Mouse (Mus musculus): Measurements from ENCODE around the gene Zfp595. TPM values are rescaled to one million over a fixed set of nuclear protein-coding genes. Genes with fewer than 3 reads are reported as not detected.
"Not testable (repeated sequence)": the region's sequence is repeated elsewhere in the genome, so short reads cannot be mapped to it uniquely, and the experiment has no call there.

Gene Zfp595
- polyA plus RNA-seq, 1 experiment from 2014 or later = 2.8 TPM

DNA sequence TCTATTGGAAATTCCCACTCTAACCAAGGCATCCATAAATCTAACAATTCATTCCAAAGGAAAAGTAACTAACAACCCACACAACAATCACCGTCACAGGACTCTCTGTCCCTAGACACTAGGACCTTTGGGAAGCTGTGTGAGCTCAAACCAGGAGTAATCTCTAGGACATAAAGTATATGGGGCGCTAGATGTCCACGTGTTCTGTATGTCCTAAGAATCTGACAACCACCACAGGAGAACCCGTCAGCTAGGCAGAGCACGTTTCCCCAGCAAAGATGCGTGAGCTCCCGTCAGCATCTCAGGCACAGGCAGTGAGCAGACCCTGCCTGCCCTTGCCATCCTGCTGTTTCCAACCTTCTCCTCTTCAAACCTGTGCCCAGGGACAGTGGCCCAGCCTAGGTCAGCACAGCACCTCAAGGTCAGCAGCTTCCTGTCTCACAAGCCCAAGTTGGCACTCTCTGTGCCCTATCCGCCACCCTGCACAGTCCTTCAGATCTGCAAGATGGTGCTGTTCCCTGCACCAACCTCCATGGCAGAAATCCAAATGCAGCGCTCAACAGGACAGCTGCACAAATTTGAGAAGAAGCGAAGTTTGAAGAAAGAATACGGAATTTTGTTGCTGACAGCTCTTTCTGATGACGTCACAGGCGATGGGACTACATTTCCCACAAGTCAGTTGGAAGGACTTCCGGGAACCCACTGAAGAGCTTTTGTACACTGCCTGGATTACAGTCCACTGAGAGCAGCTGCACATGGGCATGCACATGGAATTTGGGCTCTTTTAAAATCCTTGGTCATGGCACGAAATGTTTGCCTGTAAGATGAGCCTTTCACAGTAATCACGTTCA is 26.3 kb downstream of the Zfp595 start, which contains the start of gene Zfp457:
Gene Zfp457, minus strand, starts transcription at position 664 of the 851 bp plus-strand sequence.
- ATAC-seq (ENCODE audit: insufficient number of reproducible peaks, insufficient read depth, low FRiP score, low read depth) = peak; percentile 98
- Histone ChIP-seq H3K4me3 (ENCODE audit: low read depth, low read length) (peak within 1 kb of the TSS; percentile 79), H3K9me3 (ENCODE audit: control insufficient read depth, low read depth, low read length) (no peaks in the 10 kb centered on the region), H3K4me2 (replicated peaks; ENCODE audit: low read depth, low read length) (peak within 1 kb of the TSS; percentile 85), H3K9ac (replicated peaks; ENCODE audit: low read depth, low read length) (peak within 1 kb of the TSS; percentile 71), H3K4me1 (ENCODE audit: control insufficient read depth, insufficient read depth, low read length) (0 out of 2 replicates have a peak, but pooled peaks cover 4% of the 10 kb centered on the region), H3K27ac (ENCODE audit: low read length) (no peak within 1 kb of the TSS), H3K36me3 (ENCODE audit: control insufficient read depth, insufficient read depth, low read length) (no peaks in the 10 kb centered on the region), H3K27me3 (ENCODE audit: control insufficient read depth, insufficient read depth, low read length) (no peaks in the 10 kb centered on the region)
- 9% methylated on average over 16 of the region's 16 CpGs for WGBS

DNA sequence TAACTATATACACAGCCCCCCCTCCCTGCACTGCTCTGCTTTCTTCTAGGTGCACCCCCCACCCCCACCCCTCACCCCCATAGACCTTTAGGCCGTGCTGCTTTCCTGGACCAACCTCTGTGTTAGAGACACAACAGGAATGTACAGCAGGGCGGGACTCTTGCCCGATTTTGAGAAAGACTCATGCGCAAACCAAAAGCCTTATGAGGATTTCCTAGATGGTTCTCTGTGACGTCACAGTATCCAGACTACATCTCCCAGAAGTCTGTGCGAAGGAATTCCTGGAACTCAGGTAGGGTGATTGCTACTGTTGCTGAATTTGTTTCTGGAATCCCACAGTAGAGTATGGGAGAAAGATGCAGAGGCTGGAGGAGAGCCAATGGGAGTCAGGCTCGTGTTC is 54.1 kb downstream of the Zfp595 start, which contains the start of gene Zfp458:
Gene Zfp458, minus strand, starts transcription at position 153 of the 400 bp plus-strand sequence.
- no peaks in the 10 kb centered on the region for H3K27me3 ChIP-seq (ENCODE audit: control insufficient read depth, insufficient read depth, low read length)
- H3K36me3 ChIP-seq (ENCODE audit: control insufficient read depth, insufficient read depth, low read length) = no peaks in the 10 kb centered on the region
- H3K4me1 ChIP-seq (ENCODE audit: control insufficient read depth, insufficient read depth, low read length) = no peaks in the 10 kb centered on the region
- no peak within 1 kb of the TSS for H3K9ac ChIP-seq (replicated peaks; ENCODE audit: low read depth, low read length)
- H3K4me3 ChIP-seq (ENCODE audit: low read depth, low read length) = no peak within 1 kb of the TSS
- no peaks in the 10 kb centered on the region for H3K9me3 ChIP-seq (ENCODE audit: control insufficient read depth, low read depth, low read length)
- ATAC-seq (ENCODE audit: insufficient number of reproducible peaks, insufficient read depth, low FRiP score, low read depth) = peak; percentile 61
- H3K4me2 ChIP-seq (replicated peaks; ENCODE audit: low read depth, low read length) = no peak within 1 kb of the TSS
- 43% methylated on average over 7 of the region's 7 CpGs for WGBS
- no peak within 1 kb of the TSS for H3K27ac ChIP-seq (ENCODE audit: low read length)

DNA sequence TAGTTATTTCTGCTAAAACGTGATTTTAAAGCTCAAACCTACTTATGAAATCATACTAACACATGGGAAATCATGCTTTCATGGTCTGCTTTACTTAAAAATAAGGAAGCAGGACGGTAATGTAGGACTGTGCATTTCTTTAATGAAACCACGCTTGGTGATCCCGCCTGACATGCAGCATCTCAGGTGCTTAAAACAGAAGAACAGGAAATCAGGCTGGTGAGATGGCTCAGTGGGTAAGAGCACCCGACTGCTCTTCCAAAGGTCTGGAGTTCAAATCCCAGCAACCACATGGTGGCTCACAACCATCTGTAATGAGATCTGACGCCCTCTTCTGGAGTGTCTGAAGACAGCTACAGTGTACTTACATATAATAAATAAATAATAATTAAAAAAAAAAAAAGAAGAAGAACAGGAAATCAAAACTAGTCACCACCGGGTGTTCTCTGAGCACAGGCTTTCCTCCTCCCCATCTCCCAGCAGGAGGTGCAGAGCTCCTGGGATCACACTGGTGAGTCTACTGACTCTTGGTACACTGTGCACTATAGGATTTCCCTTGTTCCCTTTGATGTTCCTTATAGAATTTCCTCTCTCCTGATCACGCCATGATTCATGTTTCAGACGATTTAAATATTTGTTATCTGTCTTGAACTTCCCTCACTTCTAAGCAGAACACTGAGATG is 62.8 kb downstream of the Zfp595 start:
- not testable (repeated sequence) for H3K4me1 ChIP-seq (ENCODE audit: control insufficient read depth, insufficient read depth, low read length); H3K36me3 ChIP-seq (ENCODE audit: control insufficient read depth, insufficient read depth, low read length); H3K9me3 ChIP-seq (ENCODE audit: control insufficient read depth, low read depth, low read length); H3K27ac ChIP-seq (ENCODE audit: low read length); H3K27me3 ChIP-seq (ENCODE audit: control insufficient read depth, insufficient read depth, low read length)
- 39% methylated on average over 8 of the region's 9 CpGs for WGBS
- Histone ChIP-seq H3K4me2 (replicated peaks; ENCODE audit: low read depth, low read length) (peak overlapping the region; percentile 60), H3K9ac (replicated peaks; ENCODE audit: low read depth, low read length) (peak overlapping the region; percentile 42), H3K4me3 (ENCODE audit: low read depth, low read length) (peak overlapping the region; percentile 68)
- peak; percentile 47; the same call in 1 of the 2 replicates for ATAC-seq (ENCODE audit: insufficient number of reproducible peaks, insufficient read depth, low FRiP score, low read depth)

DNA sequence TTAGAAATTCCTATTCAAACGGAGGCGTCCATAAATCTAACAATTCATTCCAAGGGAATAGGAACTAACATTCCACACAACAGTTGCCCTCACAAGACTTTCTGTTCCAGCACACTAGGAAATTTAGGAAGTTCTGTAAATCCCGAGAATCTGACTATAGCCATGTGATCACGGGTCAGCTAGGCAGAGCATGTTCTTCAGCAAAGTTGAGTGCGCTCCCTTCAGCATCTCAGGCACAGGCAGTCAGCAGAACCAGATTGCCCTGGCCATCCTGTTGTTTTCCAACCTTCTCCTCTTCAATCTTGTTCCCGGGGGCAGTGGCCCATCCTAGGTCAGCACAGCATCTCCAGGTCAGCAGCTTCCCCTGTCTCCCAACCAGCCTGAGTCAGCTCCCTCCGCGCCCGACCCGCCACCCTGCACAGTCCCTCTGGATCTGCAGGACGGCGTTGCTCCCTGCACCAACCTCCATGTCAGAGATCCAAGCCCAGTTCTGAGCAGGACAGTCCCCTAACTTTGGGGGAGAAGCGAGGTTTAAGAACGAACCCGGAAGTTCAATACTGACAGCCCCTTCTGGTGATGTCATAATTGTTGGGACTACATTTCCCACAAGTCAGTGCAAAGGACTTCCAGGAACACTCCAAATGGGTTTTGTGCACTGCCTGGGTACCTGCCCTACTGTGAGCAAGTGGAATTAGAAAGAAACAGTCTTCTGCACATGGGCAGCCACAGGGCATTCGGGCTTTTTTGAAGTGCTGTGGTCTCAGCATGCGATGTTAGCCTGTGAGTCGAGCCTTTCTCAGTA is 63.6 kb downstream of the Zfp595 start:
- Histone ChIP-seq H3K9ac (replicated peaks; ENCODE audit: low read depth, low read length) (peak overlapping the region; percentile 42), H3K4me3 (ENCODE audit: low read depth, low read length) (peak overlapping the region; percentile 68), H3K27me3 (ENCODE audit: control insufficient read depth, insufficient read depth, low read length) (no peaks in the 10 kb centered on the region), H3K4me2 (replicated peaks; ENCODE audit: low read depth, low read length) (peak overlapping the region; percentile 60), H3K9me3 (ENCODE audit: control insufficient read depth, low read depth, low read length) (no peaks in the 10 kb centered on the region), H3K27ac (ENCODE audit: low read length) (no peak overlapping the region), H3K36me3 (ENCODE audit: control insufficient read depth, insufficient read depth, low read length) (no peaks in the 10 kb centered on the region), H3K4me1 (ENCODE audit: control insufficient read depth, insufficient read depth, low read length) (no peaks in the 10 kb centered on the region)
- WGBS = 7% methylated on average over 18 of the region's 18 CpGs
- peak; percentile 97 for ATAC-seq (ENCODE audit: insufficient number of reproducible peaks, insufficient read depth, low FRiP score, low read depth)

Other genes with a start within 250 kb of the Zfp595 start
- 6.6 and 7.6 TPM in 2 replicates for gene Zfp708, start 234.6 kb downstream of the Zfp595 start, polyA plus RNA-seq (2014; fragmentation: Nextera tagmentation; extraction: Ambion mirVana)
- 4.1 and 4.5 TPM in 2 replicates for gene Gm28557, start 224.0 kb downstream of the Zfp595 start, polyA plus RNA-seq (2014; fragmentation: Nextera tagmentation; extraction: Ambion mirVana)
- 0.51 and 0.64 TPM in 2 replicates for gene Rslcan18, start 216.3 kb downstream of the Zfp595 start, polyA plus RNA-seq (2014; fragmentation: Nextera tagmentation; extraction: Ambion mirVana)
- 2.3 and 3.0 TPM in 2 replicates for gene Zfp759, start 210.9 kb downstream of the Zfp595 start, polyA plus RNA-seq (2014; fragmentation: Nextera tagmentation; extraction: Ambion mirVana)
- gene Rsl1, start 159.4 kb downstream of the Zfp595 start, polyA plus RNA-seq (2014; fragmentation: Nextera tagmentation; extraction: Ambion mirVana) = 6.1 and 6.4 TPM in 2 replicates
- 1.8 and 2.2 TPM in 2 replicates for gene Zfp455, start 138.1 kb downstream of the Zfp595 start, polyA plus RNA-seq (2014; fragmentation: Nextera tagmentation; extraction: Ambion mirVana)
- 3.2 TPM in 2 replicates for gene Zfp458, start 54.1 kb downstream of the Zfp595 start, polyA plus RNA-seq (2014; fragmentation: Nextera tagmentation; extraction: Ambion mirVana)
- gene Zfp457, start 26.1 kb downstream of the Zfp595 start, polyA plus RNA-seq (2014; fragmentation: Nextera tagmentation; extraction: Ambion mirVana) = 0.64 and 1.1 TPM in 2 replicates
- not detected in 2 replicates for gene Gm28044, start 28.0 kb upstream of the Zfp595 start, polyA plus RNA-seq (2014; fragmentation: Nextera tagmentation; extraction: Ambion mirVana)
- gene Zfp953, start 28.0 kb upstream of the Zfp595 start, polyA plus RNA-seq (2014; fragmentation: Nextera tagmentation; extraction: Ambion mirVana) = 1.5 and 1.8 TPM in 2 replicates
- 0.62 and 0.91 TPM in 2 replicates for gene Gm28041, start 43.2 kb upstream of the Zfp595 start, polyA plus RNA-seq (2014; fragmentation: Nextera tagmentation; extraction: Ambion mirVana)
- 2.5 and 3.0 TPM in 2 replicates for gene Zfp456, start 43.2 kb upstream of the Zfp595 start, polyA plus RNA-seq (2014; fragmentation: Nextera tagmentation; extraction: Ambion mirVana)
- gene Zfp429, start 67.2 kb upstream of the Zfp595 start, polyA plus RNA-seq (2014; fragmentation: Nextera tagmentation; extraction: Ambion mirVana) = 6.0 and 7.3 TPM in 2 replicates
- 0.62 and 0.87 TPM in 2 replicates for gene Zfp459, start 88.8 kb upstream of the Zfp595 start, polyA plus RNA-seq (2014; fragmentation: Nextera tagmentation; extraction: Ambion mirVana)
- gene Zfp874a, start 119.1 kb upstream of the Zfp595 start, polyA plus RNA-seq (2014; fragmentation: Nextera tagmentation; extraction: Ambion mirVana) = 11.2 TPM in 2 replicates
- gene Zfp874b, start 151.7 kb upstream of the Zfp595 start, polyA plus RNA-seq (2014; fragmentation: Nextera tagmentation; extraction: Ambion mirVana) = 4.2 and 5.1 TPM in 2 replicates
- 14.5 TPM in 2 replicates for gene Zfp58, start 168.0 kb upstream of the Zfp595 start, polyA plus RNA-seq (2014; fragmentation: Nextera tagmentation; extraction: Ambion mirVana)
- not detected in 2 replicates for gene Gm26965, start 193.6 kb upstream of the Zfp595 start, polyA plus RNA-seq (2014; fragmentation: Nextera tagmentation; extraction: Ambion mirVana)
- 25.0 and 29.0 TPM in 2 replicates for gene Zfp87, start 193.6 kb upstream of the Zfp595 start, polyA plus RNA-seq (2014; fragmentation: Nextera tagmentation; extraction: Ambion mirVana)
- gene Zfp748, start 221.3 kb upstream of the Zfp595 start, polyA plus RNA-seq (2014; fragmentation: Nextera tagmentation; extraction: Ambion mirVana) = 16.3 and 17.5 TPM in 2 replicates